Mouse (Mus musculus) gonadal fat pad, adult 2 months (tissue): ENCODE measurements around the gene Gtf3c6. TPM values are rescaled to one million over a fixed set of nuclear protein-coding genes. Genes with fewer than 3 reads are reported as not detected.

Source experiments
- DNase-seq: peaks from one replicate; pipeline ENCODE4 v3.0.0-alpha.2; 2012; ENCODE audit warnings: low read depth
- polyA plus RNA-seq: library from polyadenylated mRNA; depleted of rRNA; stranded (reverse); fragments of >200 nt; gene quantifications from 2 replicates; pipeline ENCODE4 v1.2.3, GENCODE M21; 2012; rRNA removed

Gtf3c6 gene
- polyA plus RNA-seq, 1 experiment, result 10.2 TPM

- DNase-seq, result no peak
Observed at GRCm38 (mm10) chr10:40258976-40259375, 1.1 kb upstream of the Gtf3c6 start.

GRCm38 (mm10) chr10:40258401-40258966 is 576 bp upstream of the Gtf3c6 start:
- peak; percentile 61 for DNase-seq

GRCm38 (mm10) chr10:40256716-40257115 is 1.2 kb downstream of the Gtf3c6 start:
- peak; percentile 30 for DNase-seq

GRCm38 (mm10) chr10:40250969-40251368 is 6.9 kb downstream of the Gtf3c6 start:
- DNase-seq, result no peak

GRCm38 (mm10) chr10:40249625-40250024 is 8.3 kb downstream of the Gtf3c6 start:
- DNase-seq, result no peak

GRCm38 (mm10) chr10:40247166-40247716 is 10.7 kb downstream of the Gtf3c6 start:
- no peak for DNase-seq

- peak; percentile 26 for DNase-seq
Observed at GRCm38 (mm10) chr10:40246374-40247165, 11.3 kb downstream of the Gtf3c6 start, which contains the start of gene Rpf2. TSS of gene Rpf2 (minus strand) at chr10:40247036.

GRCm38 (mm10) chr10:40237826-40238225 is 20.1 kb downstream of the Gtf3c6 start:
- DNase-seq, result no peak

GRCm38 (mm10) chr10:40233241-40233640 is 24.7 kb downstream of the Gtf3c6 start:
- no peak for DNase-seq

- no peak for DNase-seq
Observed at GRCm38 (mm10) chr10:40232442-40232841, 25.5 kb downstream of the Gtf3c6 start.

- no peak for DNase-seq
Observed at GRCm38 (mm10) chr10:40229725-40230124, 28.2 kb downstream of the Gtf3c6 start.

- peak; percentile 14 for DNase-seq
Observed at GRCm38 (mm10) chr10:40227660-40228303, 30.1 kb downstream of the Gtf3c6 start.

- DNase-seq, result no peak
Observed at GRCm38 (mm10) chr10:40218874-40219273, 39.0 kb downstream of the Gtf3c6 start.

- DNase-seq, result peak; percentile 13
Observed at GRCm38 (mm10) chr10:40212443-40213169, 45.3 kb downstream of the Gtf3c6 start.

Other genes starting within 250 kb of the Gtf3c6 start
- 0.85 and 1.6 TPM in 2 replicates for gene Mfsd4b1, start 232.8 kb downstream of the Gtf3c6 start, polyA plus RNA-seq
- 76.3 and 122 TPM in 2 replicates for gene Slc16a10, start 115.8 kb downstream of the Gtf3c6 start, polyA plus RNA-seq
- gene Rpf2, start 11.1 kb downstream of the Gtf3c6 start, polyA plus RNA-seq, result 2.3 and 2.8 TPM in 2 replicates
- gene Amd1, start 44.1 kb upstream of the Gtf3c6 start, polyA plus RNA-seq, result 18.4 and 20.4 TPM in 2 replicates
- gene Cdk19, start 81.5 kb upstream of the Gtf3c6 start, polyA plus RNA-seq, result 5.1 and 6.3 TPM in 2 replicates